Mouse (Mus musculus): ENCODE results near the gene Lrrc20.
A peak's percentile ranks its signal among the peaks of the same experiment; 100 is the strongest.

Lrrc20 gene

DNA sequence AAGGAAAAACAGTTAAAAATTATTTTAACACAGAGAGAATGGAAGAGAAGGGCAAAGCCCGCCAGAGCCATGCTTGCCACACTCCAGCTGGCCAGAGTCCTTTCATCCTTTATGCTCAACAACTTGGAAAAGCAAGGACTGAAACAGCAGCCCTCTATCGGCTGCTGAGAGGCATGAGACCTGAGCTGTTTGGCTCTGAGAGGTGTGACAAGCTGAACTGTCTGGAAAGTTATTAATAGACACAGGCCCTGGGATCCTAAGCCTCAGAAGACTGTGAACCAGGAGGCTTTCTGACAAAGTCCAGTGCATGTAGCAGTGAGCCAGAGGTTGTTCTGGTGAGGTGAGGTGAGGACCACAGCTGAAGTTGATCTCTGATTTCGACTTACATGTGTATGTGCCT lies 2.0 kb upstream of the Lrrc20 start:
- no peak for DNase-seq (ENCODE audit: low read depth, low spot score)

DNA sequence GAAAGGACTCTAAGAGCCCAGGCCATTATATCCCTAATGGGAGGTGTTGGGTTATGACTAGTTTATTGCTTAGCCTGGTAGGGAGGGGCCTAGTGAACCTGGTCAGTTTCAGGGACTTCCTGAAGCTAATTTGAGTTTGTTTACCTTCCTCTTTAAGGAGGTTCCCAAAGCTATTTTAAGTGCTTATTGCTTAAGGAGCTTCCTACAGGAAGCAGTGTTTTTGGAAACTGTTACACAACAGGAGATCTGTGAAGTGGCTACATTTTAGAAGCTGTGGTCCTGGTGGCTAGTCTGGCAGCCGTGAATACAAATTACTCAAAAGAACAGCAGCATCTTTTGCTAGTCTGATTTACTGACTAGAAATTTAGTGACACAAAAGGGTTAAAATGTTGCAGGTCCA lies 1.3 kb upstream of the Lrrc20 start:
- no peak for DNase-seq (ENCODE audit: low read depth, low spot score)

DNA sequence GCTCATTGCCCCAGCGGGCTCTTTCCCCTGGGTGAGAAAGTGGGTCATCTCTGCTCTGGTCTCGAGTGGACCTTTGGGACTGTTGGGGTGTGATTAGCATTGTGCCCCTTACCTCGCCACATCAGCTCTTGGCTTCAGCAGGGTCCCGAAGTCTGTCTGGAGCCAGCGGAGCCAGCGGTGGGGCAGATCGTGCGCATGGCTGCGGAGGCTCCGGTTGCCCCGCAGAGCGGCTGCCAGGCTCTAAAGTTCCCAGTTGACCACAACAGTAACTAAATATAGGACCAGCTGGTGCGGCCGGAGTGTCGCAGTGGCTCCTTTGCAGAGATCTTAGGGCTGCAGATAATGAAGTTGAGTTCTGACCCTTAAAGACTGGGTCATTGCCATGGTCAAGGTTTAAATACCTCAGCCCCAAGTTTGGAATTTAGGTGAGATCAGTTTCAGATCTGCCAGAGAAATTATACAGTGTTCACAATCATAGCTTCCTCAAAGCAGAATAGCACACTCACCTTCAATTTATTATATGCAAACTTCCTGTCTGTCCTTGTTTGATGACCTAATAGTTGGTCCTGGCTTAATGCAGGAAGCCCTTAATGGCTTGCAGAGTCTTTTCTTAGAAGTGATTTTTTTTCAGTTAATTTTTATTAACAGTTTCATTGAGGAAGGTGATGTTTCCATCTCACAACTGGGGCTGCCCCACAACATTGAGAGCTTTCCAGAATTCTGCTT lies 1.0 kb downstream of the Lrrc20 start:
- DNase-seq (ENCODE audit: low read depth, low spot score), result no peak

DNA sequence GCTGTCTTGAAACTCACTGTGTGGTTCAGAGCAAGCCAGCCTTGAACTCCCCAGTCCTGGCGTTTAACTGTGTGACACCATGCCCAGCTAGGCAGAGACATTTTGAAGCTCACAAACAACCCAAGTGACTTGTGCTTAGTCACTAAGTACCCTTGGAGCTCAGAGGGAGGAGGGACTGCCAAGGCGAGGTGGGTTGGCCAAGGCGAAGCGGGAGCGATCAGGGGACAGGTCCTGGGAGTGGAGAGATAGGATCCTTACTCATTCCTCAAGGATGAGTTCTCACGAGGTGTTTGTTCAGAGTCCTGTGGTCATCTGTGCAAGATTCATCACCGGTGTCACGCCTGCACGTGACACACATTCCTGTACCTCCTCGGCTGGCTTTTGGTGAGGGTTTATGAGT lies 3.9 kb downstream of the Lrrc20 start:
- no peak for DNase-seq (ENCODE audit: low read depth, low spot score)

DNA sequence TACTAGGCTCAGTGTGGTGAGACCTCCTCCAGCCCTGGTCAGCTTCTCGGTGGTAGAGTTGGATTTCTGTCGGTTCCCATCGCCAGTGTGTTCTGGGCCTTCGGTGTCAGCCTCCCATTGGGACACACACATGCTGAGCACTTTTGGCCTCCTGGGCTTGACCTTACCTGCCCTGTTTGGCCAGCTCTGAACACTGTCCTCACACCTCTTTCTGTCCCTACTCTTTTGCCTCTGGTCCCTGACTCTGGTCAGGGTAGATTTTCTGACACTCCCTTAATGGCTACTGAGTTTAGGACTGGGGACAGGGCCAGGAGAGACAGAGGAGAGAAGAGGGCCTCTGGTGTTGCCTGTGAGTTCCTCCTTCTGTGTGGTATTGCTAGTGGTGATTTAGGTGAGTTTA lies 4.3 kb downstream of the Lrrc20 start:
- DNase-seq (ENCODE audit: low read depth, low spot score), result no peak

DNA sequence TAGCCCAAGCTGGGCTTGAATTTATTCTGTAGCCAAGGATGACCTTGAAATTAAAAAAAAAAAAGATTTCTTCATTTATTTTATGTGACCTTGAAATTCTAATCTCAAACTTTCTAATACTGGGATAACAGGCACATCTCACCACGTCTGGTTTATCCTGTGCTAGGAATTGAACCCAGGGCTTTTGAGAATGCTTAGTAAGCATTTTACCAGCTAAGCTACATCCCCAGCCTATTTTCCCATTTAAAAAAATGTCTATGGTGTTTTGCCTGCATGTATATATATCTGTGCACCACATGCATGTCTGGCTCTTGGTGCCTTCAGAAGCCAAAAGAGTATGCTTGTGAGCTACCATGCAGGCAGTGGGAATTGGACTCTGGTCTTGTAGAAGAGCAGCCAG lies 4.9 kb downstream of the Lrrc20 start:
- DNase-seq (ENCODE audit: low read depth, low spot score), result no peak

DNA sequence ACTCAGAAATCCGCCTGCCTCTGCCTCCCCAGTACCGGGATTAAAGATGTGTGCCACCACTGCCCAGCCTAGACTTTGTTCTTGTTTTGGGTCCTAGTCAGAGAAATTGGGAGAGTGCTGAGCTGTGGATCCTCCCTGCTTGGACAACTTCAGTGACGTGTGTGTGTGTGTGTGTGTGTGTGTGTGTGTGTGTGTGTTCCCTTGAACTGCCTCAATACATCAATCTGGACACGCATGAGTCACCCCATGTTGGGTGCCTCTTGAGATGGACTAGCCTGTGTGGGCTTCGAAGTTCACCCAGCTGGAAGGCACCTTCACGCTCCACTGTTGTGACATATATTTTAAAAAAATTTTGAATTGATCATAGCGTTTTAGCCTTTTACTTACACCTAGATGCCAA lies 7.2 kb downstream of the Lrrc20 start:
- DNase-seq (ENCODE audit: low read depth, low spot score), result no peak

DNA sequence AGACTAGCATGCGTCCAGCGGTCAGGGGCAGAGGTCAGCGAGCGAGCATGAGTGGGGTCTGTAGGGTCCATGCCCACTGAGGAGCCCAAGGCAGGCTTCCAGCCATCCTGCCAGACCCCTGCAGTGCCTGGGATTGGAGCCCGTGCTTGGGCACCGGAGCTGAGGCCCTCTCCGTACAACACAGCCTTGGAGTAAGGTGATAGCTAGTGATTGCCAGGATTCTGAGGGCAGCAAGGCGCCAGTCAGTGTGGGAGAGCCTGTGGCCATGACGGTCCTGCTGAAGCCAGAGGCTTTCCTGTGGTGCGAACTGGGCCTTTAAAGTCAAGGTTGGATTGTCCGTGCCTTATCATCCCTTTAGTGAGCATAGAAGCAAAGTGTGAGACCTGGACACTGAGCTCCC lies 9.2 kb downstream of the Lrrc20 start:
- DNase-seq (ENCODE audit: low read depth, low spot score), result no peak

DNA sequence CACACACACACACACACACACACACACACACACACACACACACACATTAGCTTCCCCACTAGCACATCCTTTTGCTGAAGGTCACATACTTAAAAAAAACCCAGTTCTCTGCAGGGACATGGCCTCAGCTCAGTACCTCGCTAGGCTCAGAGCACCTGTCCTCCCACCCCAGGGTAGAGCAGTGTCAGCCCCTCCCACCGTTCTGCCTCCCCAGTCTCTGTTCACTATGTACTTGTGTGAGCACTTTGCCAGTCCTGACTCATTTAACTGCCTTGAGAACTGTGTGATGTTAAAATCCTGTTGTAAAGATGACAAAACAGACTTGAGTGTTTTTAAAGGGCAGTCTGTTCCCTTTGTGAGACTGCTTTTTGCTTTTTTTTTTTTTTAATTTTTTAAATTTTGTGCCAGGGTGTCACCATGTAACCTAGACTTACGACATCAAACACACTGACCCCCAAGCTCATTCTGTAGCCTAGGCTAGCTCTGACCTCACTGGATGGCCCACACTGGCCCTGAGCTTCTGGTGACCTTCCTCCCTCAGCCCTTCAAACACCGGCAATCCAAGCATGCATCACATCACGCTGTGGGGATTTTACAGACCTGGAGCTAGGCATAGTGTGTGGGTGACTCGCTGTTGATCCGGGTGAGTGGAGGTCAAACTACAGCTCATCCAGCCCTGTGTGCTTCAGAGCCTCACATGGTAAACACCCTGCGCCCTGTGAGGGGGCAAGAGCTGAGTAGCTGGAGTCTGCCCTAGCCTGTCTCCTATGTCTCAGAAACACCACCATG lies 11.1 kb downstream of the Lrrc20 start:
- no peak for DNase-seq (ENCODE audit: low read depth, low spot score)

DNA sequence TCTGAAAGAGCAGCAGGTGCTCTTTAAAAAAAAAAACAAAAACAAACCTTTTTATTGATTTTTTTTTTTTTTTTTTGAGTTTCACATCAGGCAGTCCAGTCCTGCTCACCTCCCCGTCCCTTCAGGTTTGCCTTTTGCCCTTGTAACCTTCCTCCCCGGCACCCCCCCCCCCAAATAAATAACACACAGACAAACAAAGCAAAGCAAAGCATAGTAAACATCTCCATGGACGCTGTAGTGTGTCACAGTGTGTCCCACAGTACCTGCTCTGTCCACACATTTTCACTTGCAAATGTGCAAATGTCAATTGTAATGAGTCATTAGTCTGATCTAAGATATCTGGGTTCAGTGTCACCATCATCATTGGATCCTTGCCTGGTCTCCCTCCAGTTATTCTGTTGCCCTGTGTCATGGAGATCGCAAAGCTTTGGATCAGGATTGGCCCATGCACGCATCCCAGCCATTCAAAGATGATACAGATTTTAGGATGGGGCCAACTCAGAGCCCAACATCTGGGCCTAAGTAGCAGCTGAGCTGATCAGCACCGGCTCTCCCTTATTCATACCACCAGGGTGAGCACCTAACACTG lies 13.0 kb downstream of the Lrrc20 start:
- DNase-seq (ENCODE audit: low read depth, low spot score), result no peak

DNA sequence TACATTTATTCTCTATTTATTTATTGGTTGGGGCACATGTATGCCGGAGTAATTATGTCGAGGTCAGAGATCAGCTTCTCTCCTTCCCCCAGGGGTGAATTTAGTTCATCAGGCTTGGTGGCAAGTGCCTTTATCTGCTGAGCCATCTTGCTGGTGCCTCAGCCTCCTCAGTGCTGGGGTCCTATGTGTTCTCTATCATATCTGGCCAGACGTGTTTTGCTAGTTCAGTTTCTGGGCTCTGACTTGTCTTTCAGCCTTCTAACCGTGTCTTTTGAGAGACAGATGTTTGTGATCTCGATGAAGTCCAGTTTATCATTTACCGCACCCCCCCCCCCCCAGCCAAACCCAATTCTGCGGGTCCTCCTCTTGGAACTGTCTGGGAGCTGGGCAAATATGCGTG lies 16.0 kb downstream of the Lrrc20 start:
- no peak for DNase-seq (ENCODE audit: low read depth, low spot score)

DNA sequence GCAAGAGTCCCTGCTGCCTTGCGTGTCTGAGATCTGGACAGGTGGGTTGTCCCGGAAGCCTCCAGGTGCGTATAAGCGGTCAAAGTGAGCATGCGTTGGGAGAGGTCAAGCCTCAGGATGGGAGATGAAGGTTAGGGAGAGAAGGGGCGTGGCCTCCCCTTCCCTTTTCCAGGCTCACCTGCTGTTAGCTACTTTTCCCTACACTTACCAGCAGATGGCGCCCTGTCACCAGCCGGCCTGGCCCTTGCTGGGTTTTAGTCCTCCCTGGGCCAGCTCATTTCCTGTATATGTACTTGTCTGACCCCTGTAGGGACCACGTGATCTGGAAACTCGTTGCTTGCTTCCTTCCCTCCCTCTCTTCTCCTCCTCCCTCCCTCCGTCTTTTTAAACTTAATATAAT lies 16.4 kb downstream of the Lrrc20 start:
- DNase-seq (ENCODE audit: low read depth, low spot score), result peak; percentile 74

DNA sequence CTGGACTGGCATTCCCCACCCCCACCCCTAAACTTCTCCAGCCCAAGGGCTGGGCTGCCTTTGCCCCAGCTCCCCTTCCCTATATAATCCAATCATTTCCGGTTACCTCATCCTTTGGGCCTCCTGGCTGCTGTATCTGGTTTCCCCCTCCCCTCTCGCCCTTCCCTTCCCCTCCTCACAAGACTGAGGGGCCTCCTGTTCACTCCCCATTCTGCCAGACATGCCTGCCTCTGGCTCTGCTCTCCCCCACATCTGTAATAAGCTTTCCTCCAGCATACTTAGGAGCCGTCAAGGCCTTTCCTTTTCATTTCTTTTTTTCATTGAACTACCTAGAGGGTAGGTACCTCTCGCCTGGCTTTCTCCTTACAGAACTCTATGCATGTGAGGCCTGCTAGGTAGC lies 19.9 kb downstream of the Lrrc20 start:
- no peak for DNase-seq (ENCODE audit: low read depth, low spot score)

DNA sequence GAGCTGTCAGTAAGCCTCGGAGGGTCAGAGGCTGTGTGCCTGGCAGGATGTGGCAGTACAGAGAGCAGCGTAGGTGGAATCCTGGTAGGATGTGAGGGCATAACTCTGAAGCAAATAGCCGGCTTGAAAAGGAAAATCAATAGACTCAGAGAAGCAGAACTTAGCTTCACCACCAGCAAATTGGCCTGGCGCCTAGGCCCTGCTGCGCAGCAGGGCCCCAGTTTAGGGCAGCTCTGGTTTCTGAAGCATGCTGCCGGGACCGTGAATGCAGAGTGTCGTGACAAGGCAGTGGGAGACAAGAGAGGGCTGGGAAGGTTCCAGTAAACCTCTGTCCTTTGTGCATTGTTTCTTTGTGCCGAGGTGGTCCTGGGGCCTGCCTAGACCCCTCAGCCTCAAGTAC lies 20.6 kb downstream of the Lrrc20 start:
- no peak for DNase-seq (ENCODE audit: low read depth, low spot score)

DNA sequence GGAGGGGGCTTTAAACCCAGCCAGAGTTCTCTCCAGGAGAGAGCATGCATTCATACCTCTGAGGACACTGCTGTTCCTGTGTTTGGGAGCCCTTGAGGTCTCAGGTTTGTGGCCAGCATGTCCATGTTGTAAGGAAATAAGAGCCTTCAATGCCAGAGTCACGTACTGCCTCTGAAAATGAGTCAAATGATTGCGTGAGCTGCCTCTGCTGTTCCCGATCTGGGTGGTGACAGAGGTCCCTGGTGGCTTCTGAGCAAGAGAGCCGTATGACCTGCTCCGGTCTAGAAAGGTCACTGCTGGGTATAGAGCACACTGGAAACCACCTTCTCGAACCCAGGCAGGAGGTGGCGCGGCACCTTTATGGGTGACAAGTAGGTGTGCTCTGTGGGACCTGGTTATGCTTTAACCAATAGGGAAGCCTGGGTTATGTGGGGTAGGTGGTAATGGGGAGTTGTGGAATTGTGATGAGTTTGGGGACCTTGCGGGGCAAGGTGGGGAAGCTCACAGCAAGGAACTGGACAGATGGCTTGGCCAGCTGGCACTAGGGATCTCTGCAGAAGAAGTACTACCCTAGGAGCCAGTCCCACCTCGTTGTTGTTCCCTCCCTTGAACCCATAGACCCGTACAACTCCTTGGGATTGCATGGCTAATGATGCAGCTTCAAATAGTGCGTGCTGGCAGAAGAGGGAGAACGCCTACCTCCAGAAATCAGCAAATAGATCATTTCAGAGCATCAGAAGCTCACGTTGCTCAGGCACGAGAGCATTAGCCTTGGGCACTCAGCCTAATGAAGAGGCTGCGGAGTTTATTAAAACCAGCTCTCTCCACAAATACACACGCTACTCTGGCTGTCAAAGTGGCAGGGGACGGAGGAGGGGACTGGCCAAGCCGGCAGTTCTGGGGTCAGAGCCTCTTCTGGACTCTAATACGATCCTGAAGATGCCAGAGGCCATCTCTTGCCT lies 24.2 kb downstream of the Lrrc20 start:
- DNase-seq (ENCODE audit: low read depth, low spot score), result no peak

DNA sequence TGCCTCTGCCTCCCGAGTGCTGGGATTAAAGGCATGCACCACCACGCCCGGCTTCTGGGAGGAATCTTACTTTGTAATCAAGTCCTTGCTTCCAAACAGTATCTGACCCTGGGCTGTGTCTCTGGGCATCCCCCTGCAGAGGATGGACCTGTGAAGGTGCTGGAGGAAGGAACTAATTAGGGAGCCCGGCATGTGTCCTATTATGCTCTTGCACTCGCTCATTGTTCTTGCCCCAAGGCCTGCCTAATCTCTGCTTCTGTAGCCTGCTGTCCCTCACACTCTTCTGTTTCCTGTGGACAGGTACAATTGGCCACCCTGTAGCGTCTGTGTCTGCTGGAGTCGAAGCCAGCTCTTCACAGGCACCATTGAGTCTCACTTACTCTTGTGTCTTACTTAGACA lies 25.2 kb downstream of the Lrrc20 start:
- no peak for DNase-seq (ENCODE audit: low read depth, low spot score)

DNA sequence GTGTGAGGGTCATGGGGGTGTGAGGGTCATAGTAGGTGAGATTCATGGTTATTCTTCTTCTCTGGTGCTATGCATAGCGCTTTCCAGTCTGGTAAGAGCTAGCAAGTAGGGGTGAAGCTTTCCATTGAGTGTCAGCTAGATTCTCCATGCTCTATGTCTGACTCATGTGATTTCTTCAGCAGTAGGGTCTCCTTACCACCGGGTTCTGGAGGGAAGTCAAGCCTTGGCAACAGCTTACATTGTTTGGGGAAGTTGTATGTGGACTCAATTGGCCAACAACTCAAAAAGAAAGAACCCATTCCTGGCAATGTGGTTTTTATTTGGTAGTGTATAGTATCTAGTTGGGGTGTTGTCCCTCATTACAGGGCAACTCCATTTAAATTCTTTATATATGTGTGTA lies 28.5 kb downstream of the Lrrc20 start:
- DNase-seq (ENCODE audit: low read depth, low spot score), result no peak

DNA sequence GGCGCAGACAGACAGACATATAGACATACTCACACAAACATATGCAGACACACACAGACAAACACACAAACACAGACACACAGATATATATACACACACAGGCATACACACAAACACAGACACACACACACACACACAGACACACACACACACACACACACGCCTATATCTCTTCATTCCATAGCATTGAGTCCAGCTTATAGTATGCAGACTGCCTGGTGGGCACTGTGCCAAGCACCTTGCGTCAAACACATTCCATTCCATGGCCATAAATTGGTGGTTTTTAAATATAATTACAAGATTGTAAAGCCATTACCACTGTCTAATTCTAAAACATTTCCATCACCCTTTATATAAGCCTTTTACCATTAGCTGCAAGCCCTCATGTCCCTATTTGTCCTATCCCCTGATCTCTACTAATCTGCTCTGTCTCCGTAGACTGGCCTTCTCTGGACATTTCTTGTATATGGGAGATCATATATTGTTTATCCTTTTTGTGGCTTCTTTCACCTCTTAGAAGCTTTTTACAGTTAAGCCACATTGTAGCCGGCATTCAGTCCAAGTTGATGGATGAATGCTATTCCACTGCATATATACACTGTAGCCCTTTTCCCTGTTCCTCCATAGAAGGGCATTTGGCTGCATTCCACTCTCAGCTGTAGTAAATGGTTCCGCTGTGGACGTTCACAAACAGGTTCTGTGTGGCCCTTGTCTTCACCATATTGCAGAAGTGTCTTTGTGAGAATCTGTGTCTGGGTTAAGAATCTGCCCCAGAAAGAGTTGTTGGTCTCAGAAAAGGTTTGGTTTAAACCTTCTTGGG lies 31.0 kb downstream of the Lrrc20 start:
- no peak for DNase-seq (ENCODE audit: low read depth, low spot score)

DNA sequence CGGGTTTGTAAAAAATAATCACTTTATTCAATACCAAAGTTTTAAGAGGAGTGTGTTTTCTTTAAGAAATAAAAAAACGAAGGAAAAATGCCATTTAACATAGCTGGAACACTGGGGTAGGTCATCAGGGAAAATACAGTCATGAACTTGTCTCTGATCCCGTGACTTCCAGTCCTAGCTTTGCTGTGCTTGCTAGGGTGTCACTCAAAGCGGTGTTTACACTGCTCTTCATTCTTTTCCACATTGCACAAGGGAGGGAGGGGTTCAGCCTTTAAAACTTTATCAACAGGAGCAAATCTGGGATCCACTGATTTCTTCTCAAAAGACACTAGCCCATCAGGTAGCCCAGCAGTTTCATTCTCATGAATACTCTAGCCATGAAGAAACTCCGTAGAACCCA lies 34.3 kb downstream of the Lrrc20 start:
- DNase-seq (ENCODE audit: low read depth, low spot score), result no peak

DNA sequence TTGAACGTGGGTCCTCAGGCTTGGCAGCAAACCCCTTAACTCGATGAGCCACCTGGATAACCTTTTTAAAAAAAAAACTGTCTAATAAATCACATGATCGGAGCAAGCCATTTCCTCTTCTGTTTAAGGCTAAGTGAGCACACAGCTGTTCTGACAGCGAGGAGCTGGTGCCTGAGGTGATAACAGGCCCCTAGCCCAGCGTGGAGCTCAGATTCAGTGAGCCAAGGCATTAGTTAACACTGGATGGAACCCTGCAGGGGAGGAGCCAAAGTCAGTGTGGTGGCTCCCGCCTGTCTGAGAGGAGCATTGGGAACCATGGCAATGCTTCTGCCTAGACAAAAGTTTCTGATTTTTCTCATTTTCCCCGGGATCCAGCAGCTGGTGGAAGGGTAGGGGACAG lies 35.2 kb downstream of the Lrrc20 start:
- no peak for DNase-seq (ENCODE audit: low read depth, low spot score)

All from WW6 (cell line).